In genomic region chr5:121387126-121387525, GRCm38 (mm10) we compare ENCODE assay signal across 11 mouse cellular contexts. TPM values are rescaled to one million over a fixed set of nuclear protein-coding genes. Genes with fewer than 3 reads are reported as not detected.
DNase-seq lines count a peak whose midpoint lies in the region; ATAC-seq and TF ChIP-seq lines count a peak whose summit lies in the region.
"Had no signal": no experiment of that assay in that cellular context is flagged by ENCODE, and none has a peak within 500 bp of the region (broad histone marks: within the 10 kb centered on the region; RNA-seq: fewer than 3 reads in every experiment).

No protein-coding gene starts in this region.

- no peak overlapping the region for H3K27ac ChIP-seq in heart, embryonic 11.5 days (ENCODE audit: low read depth, low read length)
- no peak overlapping the region; the same call in 1 of the 2 replicates for H3K27ac ChIP-seq in testis, adult 2 months (ENCODE audit: control insufficient read depth, insufficient read depth, low read depth, low read length)
- H3K27ac ChIP-seq in lung, embryonic 16.5 days (ENCODE audit: low read length) = peak overlapping the region; percentile 70

- no peak overlapping the region for H3K9ac ChIP-seq in heart, embryonic 11.5 days (ENCODE audit: low read depth, low read length)
- H3K9ac ChIP-seq in lung, embryonic 16.5 days (ENCODE audit: low read length) = peak overlapping the region; percentile 28; the same call in 1 of the 2 replicates

- peaks cover 16% of the 10 kb centered on the region; the same call in 1 of the 2 replicates for H3K4me1 ChIP-seq in heart, embryonic 11.5 days (ENCODE audit: control insufficient read depth, insufficient read depth, low read length)
- peaks cover 13% of the 10 kb centered on the region for H3K4me1 ChIP-seq in testis, adult 2 months (ENCODE audit: control insufficient read depth, insufficient read depth, low read length)
- peaks cover 21% of the 10 kb centered on the region for H3K4me1 ChIP-seq in lung, embryonic 16.5 days (replicated peaks; ENCODE audit: control insufficient read depth, insufficient read depth, low read length)

- no peak for ATAC-seq in heart, embryonic 11.5 days (replicated peaks; ENCODE audit: insufficient number of reproducible peaks, low FRiP score, low TSS enrichment)
- no peak for ATAC-seq in lung, embryonic 16.5 days (ENCODE audit: low read depth)
- no peak for ATAC-seq in megakaryocyte-erythroid progenitor cell, adult 5-6 weeks (replicated peaks; ENCODE audit: low FRiP score, low TSS enrichment, poor library complexity, severe bottlenecking)

- H3K27me3 ChIP-seq in heart, embryonic 11.5 days (ENCODE audit: control insufficient read depth, insufficient read depth, low read length) = no peaks in the 10 kb centered on the region
- H3K27me3 ChIP-seq in testis, adult 2 months (ENCODE audit: control insufficient read depth, insufficient read depth, low read length) = no peaks in the 10 kb centered on the region
- no peaks in the 10 kb centered on the region for H3K27me3 ChIP-seq in lung, embryonic 16.5 days (ENCODE audit: control insufficient read depth, insufficient read depth, low read depth, low read length)

- no peak for TF ChIP-seq POLR2A in testis, adult 2 months (IDR thresholded peaks at IDR 0.05; ENCODE audit: control insufficient read depth, low read depth, low read length)

- H3K4me2 ChIP-seq in heart, embryonic 11.5 days = no peak overlapping the region
- peak overlapping the region; percentile 11; the same call in 1 of the 2 replicates for H3K4me2 ChIP-seq in lung, embryonic 16.5 days (ENCODE audit: low read depth, low read length)

- no peaks in the 10 kb centered on the region for H3K9me3 ChIP-seq in heart, embryonic 11.5 days (replicated peaks; ENCODE audit: control insufficient read depth, low read length)
- no peaks in the 10 kb centered on the region for H3K9me3 ChIP-seq in lung, embryonic 16.5 days (ENCODE audit: control insufficient read depth, low read length)

- no peak for TF ChIP-seq CTCF in testis, adult 2 months (IDR thresholded peaks at IDR 0.05; ENCODE audit: control insufficient read depth, insufficient read depth, insufficient replicate concordance, low read depth, low read length)

- 65% methylated on average over 4 of the region's 4 CpGs for WGBS in heart, embryonic 11.5 days (ENCODE audit: insufficient replicate concordance)
- 37% methylated on average over 4 of the region's 4 CpGs for WGBS in lung, embryonic 16.5 days

- peak; percentile 47 to 51 for DNase-seq in heart, adult 18-20 months
- no peak for DNase-seq in testis, postnatal 14 days (ENCODE audit: low spot score)
- no peak for DNase-seq in left cerebral cortex, adult 11 months (ENCODE audit: low spot score)
- DNase-seq in thymus, postnatal 14 days = no peak
- DNase-seq: kidney, adult 2 months; right cerebral cortex, postnatal 14 days; thymus, adult 18-20 months had no signal

- peaks cover 4% of the 10 kb centered on the region; the same call in 1 of the 2 replicates for H3K36me3 ChIP-seq in heart, embryonic 11.5 days (ENCODE audit: control insufficient read depth, insufficient read depth, low read length)
- H3K36me3 ChIP-seq in testis, adult 2 months (ENCODE audit: control insufficient read depth, insufficient read depth, low read length) = peaks cover 3% of the 10 kb centered on the region
- no peaks in the 10 kb centered on the region; the same call in 1 of the 2 replicates for H3K36me3 ChIP-seq in lung, embryonic 16.5 days (ENCODE audit: control insufficient read depth, insufficient read depth, low read length)

- no peak overlapping the region for H3K4me3 ChIP-seq in heart, embryonic 11.5 days (ENCODE audit: low read depth, low read length)
- peak overlapping the region; percentile 35 for H3K4me3 ChIP-seq in testis, adult 2 months (ENCODE audit: control insufficient read depth, low read depth, low read length)
- H3K4me3 ChIP-seq in lung, embryonic 16.5 days (ENCODE audit: low read length) = no peak overlapping the region

RNA-seq across cellular contexts. Expression of gene Trafd1, which starts 1.7 kb away (rescaled TPM):
- total RNA-seq in heart, adult 18-20 months (2021) = 10 to 100 TPM; 61.2 to 68.8 TPM
- 60.6 and 69.8 TPM in 2 replicates for polyA plus RNA-seq in heart, embryonic 11.5 days (2014; fragmentation: Nextera tagmentation; extraction: Ambion mirVana)
- polyA plus RNA-seq in testis, adult 2 months (2012; rRNA removed) = 334 and 348 TPM in 2 replicates
- 85.9 and 90.7 TPM in 2 replicates for polyA plus RNA-seq in lung, embryonic 16.5 days (2015; fragmentation: Nextera tagmentation; extraction: Ambion mirVana)
- total RNA-seq in megakaryocyte-erythroid progenitor cell, adult 5-6 weeks (2014; fragmentation: Nextera tagmentation) = 41.4 and 52.5 TPM in 2 replicates
- total RNA-seq in megakaryocyte-erythroid progenitor cell, adult 5-6 weeks (2017) = 15.5 and 39.2 TPM in 2 replicates

RNA-seq across cellular contexts. Expression of gene Naa25, which starts 10.6 kb away (rescaled TPM):
- 10 to 100 TPM; 22.4 to 23.1 TPM for total RNA-seq in heart, adult 18-20 months (2021)
- polyA plus RNA-seq in heart, embryonic 11.5 days (2014; fragmentation: Nextera tagmentation; extraction: Ambion mirVana) = 37.2 and 43.8 TPM in 2 replicates
- polyA plus RNA-seq in testis, adult 2 months (2012; rRNA removed) = 26.4 and 27.7 TPM in 2 replicates
- 35.1 and 35.9 TPM in 2 replicates for polyA plus RNA-seq in lung, embryonic 16.5 days (2015; fragmentation: Nextera tagmentation; extraction: Ambion mirVana)
- 45.2 and 47.0 TPM in 2 replicates for total RNA-seq in megakaryocyte-erythroid progenitor cell, adult 5-6 weeks (2014; fragmentation: Nextera tagmentation)
- total RNA-seq in megakaryocyte-erythroid progenitor cell, adult 5-6 weeks (2017) = 78.7 and 127 TPM in 2 replicates

Comparison
In these comparisons a context has a peak if more than half of its experiments do, and no peak if none do; other contexts are left out.
1. DNase-seq: peak in heart, adult 18-20 months (2 of 2); none in testis, postnatal 14 days (single experiment), left cerebral cortex, adult 11 months (single experiment) and thymus, postnatal 14 days (single experiment).